Comparison of ENCODE assay signal across 22 mouse cellular contexts in the genomic region with DNA sequence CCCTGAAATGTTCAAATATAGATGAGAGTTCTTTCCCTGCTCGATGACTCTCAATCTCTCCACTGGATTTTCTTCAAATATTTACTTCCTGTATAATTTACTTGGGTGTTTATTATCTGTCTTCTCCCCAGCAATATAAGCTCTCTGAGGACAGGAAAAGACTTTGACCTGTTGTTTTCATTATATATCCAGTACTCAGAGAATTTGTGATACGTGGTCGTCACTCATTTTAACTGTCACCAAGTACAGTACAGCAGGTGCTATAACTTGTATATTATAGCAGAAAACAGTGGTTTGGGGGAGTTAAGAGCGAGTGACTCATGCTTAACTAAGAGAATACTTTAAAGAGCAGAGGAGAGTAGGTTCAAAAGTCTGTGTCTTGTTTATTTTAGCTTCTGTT.
"Had no signal": no experiment of that assay in that cellular context is flagged by ENCODE, and none has a peak within 500 bp of the region (broad histone marks: within the 10 kb centered on the region; RNA-seq: fewer than 3 reads in every experiment).

No protein-coding gene starts in this region.

- H3K9ac ChIP-seq: forebrain, postnatal 0 days; heart, embryonic 12.5 days; hindbrain, embryonic 13.5 days; hindbrain, embryonic 15.5 days; limb, embryonic 13.5 days; limb, embryonic 15.5 days; liver, embryonic 13.5 days had no signal

- H3K4me1 ChIP-seq: heart, embryonic 10.5 days; heart, embryonic 12.5 days; hindbrain, embryonic 15.5 days; limb, embryonic 15.5 days; liver, embryonic 13.5 days had no signal

- H3K9me3 ChIP-seq: heart, embryonic 10.5 days; heart, embryonic 12.5 days; hindbrain, embryonic 13.5 days; hindbrain, embryonic 15.5 days; limb, embryonic 13.5 days; limb, embryonic 15.5 days; liver, embryonic 13.5 days had no signal

- H3K27me3 ChIP-seq: heart, embryonic 12.5 days; hindbrain, embryonic 13.5 days; hindbrain, embryonic 15.5 days; limb, embryonic 13.5 days; limb, embryonic 15.5 days; liver, embryonic 13.5 days had no signal

- DNase-seq: forebrain, postnatal 0 days; gastrocnemius, adult 2 months; gastrocnemius, postnatal 10 days; gastrocnemius, postnatal 25 days; heart, adult 18-20 months; heart, postnatal 10 days; heart, postnatal 36 days; kidney, adult 18-20 months; kidney, adult 8-10 months; kidney, postnatal 10 days; kidney, postnatal 25 days; kidney, postnatal 4 days; left cerebral cortex, postnatal 4 days; liver, embryonic 13.5 days had no signal

- H3K36me3 ChIP-seq: heart, embryonic 10.5 days; heart, embryonic 12.5 days; hindbrain, embryonic 13.5 days; hindbrain, embryonic 15.5 days; limb, embryonic 13.5 days; limb, embryonic 15.5 days; liver, embryonic 13.5 days had no signal

- H3K27ac ChIP-seq: gastrocnemius, adult 2 months; heart, embryonic 10.5 days; hindbrain, embryonic 13.5 days; hindbrain, embryonic 15.5 days; hindbrain, postnatal 0 days; limb, embryonic 13.5 days; limb, embryonic 15.5 days; liver, embryonic 13.5 days had no signal

- H3K4me2 ChIP-seq: heart, embryonic 12.5 days; hindbrain, embryonic 13.5 days; hindbrain, embryonic 15.5 days; limb, embryonic 13.5 days; limb, embryonic 15.5 days; liver, embryonic 13.5 days had no signal

- ATAC-seq: forebrain, postnatal 0 days; hindbrain, postnatal 0 days had no signal

- H3K4me3 ChIP-seq: gastrocnemius, adult 2 months; heart, embryonic 10.5 days; heart, embryonic 12.5 days; hindbrain, embryonic 13.5 days; hindbrain, embryonic 15.5 days; layer of hippocampus, adult 2 months; limb, embryonic 13.5 days; limb, embryonic 15.5 days; liver, embryonic 13.5 days had no signal
